Mouse (Mus musculus): Measurements from ENCODE around the gene Rita1. TPM values are rescaled to one million over a fixed set of nuclear protein-coding genes. Genes with fewer than 3 reads are reported as not detected.

The Rita1 gene
- polyA plus RNA-seq, 1 experiment from 2014 or later = 15.8 TPM

DNA sequence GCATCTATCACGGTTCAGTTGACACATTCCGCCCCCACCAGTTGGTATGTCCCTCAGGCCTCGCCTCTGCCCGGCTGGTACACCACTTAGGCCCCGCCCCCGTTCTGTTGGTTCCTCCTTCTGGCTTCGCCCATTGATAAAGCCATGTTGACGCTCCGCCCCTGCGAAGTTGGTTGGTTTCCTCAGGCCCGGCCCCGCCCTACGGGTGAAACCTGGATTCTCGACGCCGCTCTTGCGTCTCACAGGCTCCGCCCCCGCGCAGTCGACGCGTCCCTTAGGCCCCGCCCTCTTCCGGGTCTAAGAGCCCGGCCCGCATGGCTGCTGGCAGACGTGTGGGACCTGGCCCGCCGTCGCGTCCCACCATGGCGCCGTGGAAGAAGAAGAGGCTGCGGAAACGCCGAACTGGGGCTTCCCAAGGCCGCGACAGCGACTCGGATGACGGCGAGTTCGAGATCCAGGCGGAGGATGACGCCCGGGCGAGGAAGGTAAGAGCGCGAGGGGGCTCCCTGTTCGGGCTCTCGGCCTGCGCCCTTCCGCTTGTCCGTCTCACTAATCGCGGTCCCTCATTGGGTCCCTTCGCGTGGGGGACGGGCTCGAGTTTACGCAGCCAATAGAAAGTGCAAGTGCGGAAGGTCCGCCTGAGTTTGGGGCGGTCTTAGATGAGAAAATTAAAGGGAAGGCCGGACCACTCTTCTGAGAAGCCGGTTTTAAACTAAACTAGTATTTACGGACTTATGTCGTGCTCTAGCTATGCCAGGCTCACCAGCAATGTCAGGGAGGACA is 624 bp upstream of the Rita1 start:
- peaks cover 36% of the 10 kb centered on the region for H3K36me3 ChIP-seq
- H3K9ac ChIP-seq = peak overlapping the region; percentile 69
- under 1% methylated on average over 69 of the region's 69 CpGs for WGBS
- peak overlapping the region; percentile 82 for H3K4me2 ChIP-seq (replicated peaks)
- no peaks in the 10 kb centered on the region for H3K27me3 ChIP-seq
- 0 out of 2 replicates have a peak, but pooled peaks cover 4% of the 10 kb centered on the region for H3K9me3 ChIP-seq (replicated peaks)
- peak overlapping the region; percentile 87 for H3K4me3 ChIP-seq (replicated peaks)
- peaks cover 20% of the 10 kb centered on the region for H3K4me1 ChIP-seq
- ATAC-seq (ENCODE audit: insufficient number of reproducible peaks, low FRiP score, low TSS enrichment, low read depth) = peak; percentile 95
- peak overlapping the region; percentile 94 for H3K27ac ChIP-seq (replicated peaks)

DNA sequence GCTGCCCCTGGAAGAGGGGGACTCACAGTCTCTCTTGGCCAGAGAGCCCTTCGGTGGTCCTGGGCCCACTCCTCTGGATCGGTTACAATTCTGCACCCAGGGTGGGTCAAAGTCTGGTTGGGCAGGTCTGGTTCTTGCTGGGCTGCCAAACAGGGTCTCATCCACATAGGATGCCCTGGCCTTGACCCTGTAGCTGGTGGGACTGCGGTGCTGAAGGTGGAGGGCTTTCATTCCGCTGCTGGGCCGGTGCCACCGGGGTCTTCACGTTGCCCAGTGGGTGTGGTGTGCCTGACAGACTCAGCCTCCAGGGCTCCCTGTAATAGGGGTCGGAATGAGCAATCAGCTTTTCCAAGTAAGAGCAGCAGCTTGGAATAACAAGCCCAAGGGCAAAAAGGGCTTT is 973 bp downstream of the Rita1 start:
- Histone ChIP-seq H3K9me3 (replicated peaks) (0 out of 2 replicates have a peak, but pooled peaks cover 4% of the 10 kb centered on the region), H3K9ac (peak overlapping the region; percentile 64), H3K4me2 (replicated peaks) (peak overlapping the region; percentile 82), H3K4me3 (replicated peaks) (peak overlapping the region; percentile 87), H3K4me1 (peaks cover 20% of the 10 kb centered on the region), H3K36me3 (peaks cover 21% of the 10 kb centered on the region; the same call in 1 of the 2 replicates), H3K27ac (replicated peaks) (no peak overlapping the region), H3K27me3 (no peaks in the 10 kb centered on the region)
- 44% methylated on average over 8 of the region's 8 CpGs for WGBS
- ATAC-seq (ENCODE audit: insufficient number of reproducible peaks, low FRiP score, low TSS enrichment, low read depth) = no peak

- no peak for ATAC-seq (ENCODE audit: insufficient number of reproducible peaks, low FRiP score, low TSS enrichment, low read depth)
- Histone ChIP-seq H3K36me3 (peaks cover 16% of the 10 kb centered on the region; the same call in 1 of the 2 replicates), H3K27ac (replicated peaks) (no peak overlapping the region), H3K4me3 (replicated peaks) (no peak overlapping the region), H3K4me1 (peaks cover 20% of the 10 kb centered on the region), H3K9me3 (replicated peaks) (0 out of 2 replicates have a peak, but pooled peaks cover 3% of the 10 kb centered on the region), H3K4me2 (replicated peaks) (no peak overlapping the region), H3K9ac (no peak overlapping the region), H3K27me3 (no peaks in the 10 kb centered on the region)
- 89% methylated on average over 5 of the region's 5 CpGs for WGBS
These were observed 1.5 kb downstream of the Rita1 start for GRCm38 (mm10) chr5:120610906-120611305.

GRCm38 (mm10) chr5:120609246-120609775 is 3.1 kb downstream of the Rita1 start:
- Histone ChIP-seq H3K9ac (no peak overlapping the region), H3K9me3 (replicated peaks) (no peaks in the 10 kb centered on the region), H3K27ac (replicated peaks) (no peak overlapping the region), H3K36me3 (peaks cover 10% of the 10 kb centered on the region; the same call in 1 of the 2 replicates), H3K4me2 (replicated peaks) (no peak overlapping the region), H3K4me1 (peaks cover 25% of the 10 kb centered on the region), H3K27me3 (no peaks in the 10 kb centered on the region), H3K4me3 (replicated peaks) (no peak overlapping the region)
- no peak for ATAC-seq (ENCODE audit: insufficient number of reproducible peaks, low FRiP score, low TSS enrichment, low read depth)
- WGBS = 80% methylated on average over 16 of the region's 16 CpGs

GRCm38 (mm10) chr5:120607335-120607734 is 5.1 kb downstream of the Rita1 start:
- Histone ChIP-seq H3K9me3 (replicated peaks) (no peaks in the 10 kb centered on the region), H3K9ac (no peak overlapping the region), H3K36me3 (peaks cover 10% of the 10 kb centered on the region; the same call in 1 of the 2 replicates), H3K4me3 (replicated peaks) (no peak overlapping the region), H3K4me1 (peaks cover 20% of the 10 kb centered on the region), H3K4me2 (replicated peaks) (no peak overlapping the region), H3K27me3 (no peaks in the 10 kb centered on the region), H3K27ac (replicated peaks) (no peak overlapping the region)
- 70% methylated on average over 3 of the region's 3 CpGs for WGBS
- ATAC-seq (ENCODE audit: insufficient number of reproducible peaks, low FRiP score, low TSS enrichment, low read depth) = no peak

DNA sequence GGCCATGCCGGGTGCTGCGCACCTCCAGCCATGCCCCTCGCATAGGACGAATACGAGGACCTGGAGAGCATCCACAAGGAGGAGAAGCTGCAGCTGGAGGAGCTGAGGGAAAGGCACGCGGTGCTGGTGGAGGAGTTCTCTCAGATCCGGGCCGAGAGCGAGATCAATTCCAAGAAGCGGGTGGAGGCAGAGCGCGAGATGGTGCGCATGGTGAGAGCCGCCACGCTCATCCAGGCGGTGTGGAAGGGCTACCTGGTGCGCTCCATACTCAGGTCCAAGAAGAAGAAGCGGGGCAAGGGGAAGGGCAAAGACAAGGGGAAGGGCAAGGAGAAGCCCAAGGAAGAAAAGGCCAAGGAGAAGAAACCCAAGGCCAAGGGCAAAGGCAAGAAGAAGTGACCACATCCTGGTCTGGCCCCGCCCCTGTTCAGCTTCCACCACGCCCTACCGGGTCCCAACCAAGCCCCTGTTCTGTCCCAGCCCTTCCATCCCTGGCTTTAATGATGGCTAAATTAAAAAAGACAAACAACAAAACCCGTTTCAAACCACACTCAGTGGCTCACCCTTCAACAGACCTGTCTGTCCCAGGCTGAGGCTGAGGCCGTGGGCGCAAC is 5.7 kb downstream of the Rita1 start:
- Histone ChIP-seq H3K4me2 (replicated peaks) (no peak overlapping the region), H3K27ac (replicated peaks) (no peak overlapping the region), H3K4me3 (replicated peaks) (no peak overlapping the region), H3K27me3 (no peaks in the 10 kb centered on the region), H3K4me1 (peaks cover 14% of the 10 kb centered on the region), H3K9ac (no peak overlapping the region), H3K9me3 (replicated peaks) (no peaks in the 10 kb centered on the region), H3K36me3 (peaks cover 10% of the 10 kb centered on the region; the same call in 1 of the 2 replicates)
- ATAC-seq (ENCODE audit: insufficient number of reproducible peaks, low FRiP score, low TSS enrichment, low read depth) = no peak
- WGBS = 73% methylated on average over 25 of the region's 25 CpGs

DNA sequence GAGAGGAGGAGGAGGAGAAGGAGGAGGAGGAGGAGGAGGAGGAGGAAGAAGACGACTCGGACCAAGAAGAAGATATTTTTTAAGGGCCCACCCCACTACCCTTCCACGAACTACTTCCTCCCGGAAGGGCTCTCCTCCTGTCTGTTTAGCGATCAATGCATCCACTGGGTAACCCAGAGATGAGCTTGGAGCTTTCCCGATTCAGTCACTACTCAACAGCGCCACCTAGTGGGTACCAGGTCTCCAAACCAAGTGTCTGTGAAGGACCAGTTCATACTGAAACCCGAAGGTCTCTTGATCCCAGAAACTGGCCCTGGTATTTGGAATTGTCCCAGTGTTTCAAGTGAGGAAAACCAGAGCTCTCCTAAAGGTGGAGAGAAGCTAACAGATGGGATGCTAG is 6.7 kb downstream of the Rita1 start:
- Histone ChIP-seq H3K27me3 (no peaks in the 10 kb centered on the region), H3K36me3 (peaks cover 10% of the 10 kb centered on the region; the same call in 1 of the 2 replicates), H3K4me3 (replicated peaks) (peak overlapping the region; percentile 39), H3K4me2 (replicated peaks) (peak overlapping the region; percentile 71), H3K9ac (no peak overlapping the region), H3K27ac (replicated peaks) (no peak overlapping the region), H3K4me1 (peaks cover 5% of the 10 kb centered on the region), H3K9me3 (replicated peaks) (no peaks in the 10 kb centered on the region)
- under 1% methylated on average over 8 of the region's 8 CpGs for WGBS
- peak; percentile 69 for ATAC-seq (ENCODE audit: insufficient number of reproducible peaks, low FRiP score, low TSS enrichment, low read depth)

- peak; percentile 8; the same call in 1 of the 2 replicates for ATAC-seq (ENCODE audit: insufficient number of reproducible peaks, low FRiP score, low TSS enrichment, low read depth)
- Histone ChIP-seq H3K9me3 (replicated peaks) (no peaks in the 10 kb centered on the region), H3K4me3 (replicated peaks) (peak overlapping the region; percentile 39), H3K27ac (replicated peaks) (no peak overlapping the region; the same call in 1 of the 2 replicates), H3K36me3 (peaks cover 10% of the 10 kb centered on the region; the same call in 1 of the 2 replicates), H3K4me1 (peaks cover 5% of the 10 kb centered on the region), H3K9ac (peak overlapping the region; percentile 23; the same call in 1 of the 2 replicates), H3K4me2 (replicated peaks) (peak overlapping the region; percentile 71), H3K27me3 (no peaks in the 10 kb centered on the region)
- 3% methylated on average over 10 of the region's 10 CpGs for WGBS
These were observed 7.1 kb downstream of the Rita1 start for GRCm38 (mm10) chr5:120605241-120605661.

DNA sequence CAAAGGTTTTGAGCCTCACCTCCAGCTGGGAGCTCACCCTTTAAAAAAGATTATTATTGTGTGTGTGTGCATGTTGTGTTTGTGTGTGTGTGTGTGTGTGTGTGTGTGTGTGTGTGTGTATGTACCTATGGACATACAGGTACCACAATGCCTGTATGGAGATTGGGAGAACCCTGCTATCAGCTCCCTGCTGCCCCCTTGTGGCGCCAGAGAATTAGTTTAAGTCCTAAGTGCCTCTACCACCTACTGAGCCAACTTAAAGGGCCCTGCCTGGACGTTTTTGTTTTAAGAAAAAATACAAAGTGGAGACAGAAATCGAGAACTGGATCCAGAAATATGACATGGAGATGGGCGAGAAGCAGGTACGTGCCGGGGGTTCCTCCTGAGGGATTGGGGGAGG is 7.5 kb downstream of the Rita1 start:
- H3K4me3 ChIP-seq (replicated peaks) = peak overlapping the region; percentile 39
- no peak overlapping the region for H3K9ac ChIP-seq
- ATAC-seq (ENCODE audit: insufficient number of reproducible peaks, low FRiP score, low TSS enrichment, low read depth) = 0 out of 2 replicates have a peak, but pooled peaks have one; percentile 22
- H3K4me1 ChIP-seq = peaks cover 5% of the 10 kb centered on the region
- 5% methylated on average over 6 of the region's 6 CpGs for WGBS
- no peaks in the 10 kb centered on the region for H3K9me3 ChIP-seq (replicated peaks)
- H3K27ac ChIP-seq (replicated peaks) = no peak overlapping the region; the same call in 1 of the 2 replicates
- H3K36me3 ChIP-seq = peaks cover 10% of the 10 kb centered on the region; the same call in 1 of the 2 replicates
- H3K4me2 ChIP-seq (replicated peaks) = peak overlapping the region; percentile 71
- no peaks in the 10 kb centered on the region for H3K27me3 ChIP-seq

DNA sequence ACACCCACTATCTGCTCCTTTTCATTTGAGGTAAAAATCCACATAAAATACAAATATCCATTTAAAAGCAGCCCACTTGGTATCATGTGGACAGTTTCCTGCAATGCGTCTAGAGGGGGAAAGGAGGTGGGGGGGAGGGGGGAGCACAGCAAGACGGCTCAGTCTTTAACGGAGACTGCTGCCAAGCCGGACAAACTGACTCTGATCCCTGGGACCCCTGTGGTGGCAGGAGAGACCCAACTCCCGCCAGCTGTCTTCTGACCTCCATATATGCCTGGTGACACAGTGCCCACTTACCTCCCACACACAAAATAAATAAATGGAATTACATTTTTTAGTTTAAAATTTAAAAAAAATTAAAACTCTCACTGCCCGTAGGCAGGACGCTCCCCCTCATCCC is 8.9 kb downstream of the Rita1 start:
- Histone ChIP-seq H3K27ac (replicated peaks) (no peak overlapping the region), H3K9me3 (replicated peaks) (no peaks in the 10 kb centered on the region), H3K36me3 (0 out of 2 replicates have a peak, but pooled peaks cover 4% of the 10 kb centered on the region), H3K27me3 (no peaks in the 10 kb centered on the region), H3K9ac (no peak overlapping the region), H3K4me1 (peaks cover 5% of the 10 kb centered on the region), H3K4me2 (replicated peaks) (no peak overlapping the region), H3K4me3 (replicated peaks) (no peak overlapping the region)
- no peak for ATAC-seq (ENCODE audit: insufficient number of reproducible peaks, low FRiP score, low TSS enrichment, low read depth)
- 66% methylated on average over 7 of the region's 7 CpGs for WGBS

DNA sequence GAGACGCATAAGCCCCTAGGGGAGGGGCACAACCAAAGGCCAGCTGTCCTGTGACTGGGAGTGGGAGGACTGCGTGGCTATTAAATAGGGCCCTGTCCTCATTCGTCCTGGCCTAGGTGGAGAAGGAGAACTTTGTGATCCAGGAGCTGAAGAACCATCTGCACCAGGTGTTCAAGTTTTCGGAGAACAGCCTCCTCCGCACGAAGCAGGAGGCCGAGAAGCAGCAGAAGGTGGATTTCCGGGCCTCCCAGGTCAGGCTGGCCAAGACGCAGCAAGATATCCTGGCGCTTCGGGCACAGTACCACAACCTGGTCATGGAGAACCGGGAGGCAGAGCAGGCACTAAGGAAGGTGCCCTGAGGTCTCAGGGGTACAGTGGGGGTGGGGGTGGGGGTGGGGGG is 10.2 kb downstream of the Rita1 start:
- no peaks in the 10 kb centered on the region for H3K36me3 ChIP-seq
- WGBS = 87% methylated on average over 12 of the region's 12 CpGs
- no peak overlapping the region for H3K4me2 ChIP-seq (replicated peaks)
- no peaks in the 10 kb centered on the region for H3K9me3 ChIP-seq (replicated peaks)
- no peaks in the 10 kb centered on the region for H3K27me3 ChIP-seq
- H3K4me3 ChIP-seq (replicated peaks) = no peak overlapping the region
- ATAC-seq (ENCODE audit: insufficient number of reproducible peaks, low FRiP score, low TSS enrichment, low read depth) = no peak
- no peak overlapping the region for H3K27ac ChIP-seq (replicated peaks)
- H3K9ac ChIP-seq = no peak overlapping the region
- H3K4me1 ChIP-seq = peaks cover 5% of the 10 kb centered on the region
